Mouse (Mus musculus) heart, postnatal 36 days (tissue): Measurements from ENCODE around the gene Scrn3. TPM values are rescaled to one million over a fixed set of nuclear protein-coding genes. Genes with fewer than 3 reads are reported as not detected.

Experiments
- DNase-seq, 2 experiments: peaks; one replicate each; pipeline ENCODE4 v3.0.0; 2021 to 2022
- intact Hi-C: fragments of 180-260 bp; cut with DNase I; formaldehyde crosslinking; loops from one replicate; pipeline ENCODE4 v1.15.1; 2025
- total RNA-seq, 2 experiments: library from RNA; stranded (reverse); gene quantifications; 2 replicates each; pipeline ENCODE4 v1.2.3; 2021

Scrn3 gene
- total RNA-seq, 2 experiments from 2014 or later: 23.2 to 24.3 TPM

GRCm38 (mm10) chr2:73273249-73274118 is 38.9 kb upstream of the Scrn3 start:
- intact Hi-C loops: loop anchor here (2.0 to 10.0 kb wide), 4 partner anchors 59 to 1731 kb away; partner anchors contain the start of genes Hoxd10 and Hoxd9
- DNase-seq: peak in 1 of 2 experiments; percentile 57

- DNase-seq: peak; percentile 51 to 77
These were observed 38.1 kb upstream of the Scrn3 start for GRCm38 (mm10) chr2:73274119-73274920.

GRCm38 (mm10) chr2:73275261-73276040 is 37.0 kb upstream of the Scrn3 start:
- intact Hi-C loops: loop anchor here (2.0 to 10.0 kb wide), 4 partner anchors 61 to 1419 kb away; partner anchors contain the start of genes Hoxd10 and Hoxd9
- DNase-seq: no peak

More at GRCm38 (mm10) chr2:73274119-73274920, 38.1 kb upstream of the Scrn3 start:
- intact Hi-C loops: loop anchor here (2.0 to 10.0 kb wide), 4 partner anchors 60 to 1732 kb away; partner anchors contain the start of genes Hoxd10 and Hoxd9

GRCm38 (mm10) chr2:73276141-73276571 is 36.2 kb upstream of the Scrn3 start:
- intact Hi-C loops: loop anchor here (5.0 to 10.0 kb wide), 3 partner anchors 211 to 1419 kb away; partner anchors contain the start of genes Hoxd10 and Hoxd9
- DNase-seq: peak in 1 of 2 experiments; percentile 48

GRCm38 (mm10) chr2:73277021-73277708 is 35.2 kb upstream of the Scrn3 start:
- intact Hi-C loops: loop anchor here (5.0 to 10.0 kb wide), 3 partner anchors 212 to 1418 kb away; partner anchors contain the start of genes Hoxd10 and Hoxd9
- peak in 1 of 2 experiments; percentile 47 for DNase-seq

- intact Hi-C loops: loop anchor here (1.0 to 10.0 kb wide), 6 partner anchors 110 to 1417 kb away; partner anchors contain the start of genes Hoxd10 and Hoxd9
- DNase-seq: peak; percentile 26 to 44
These were observed 34.7 kb upstream of the Scrn3 start for GRCm38 (mm10) chr2:73277709-73278075.

- intact Hi-C loops: loop anchor here (1.0 to 10.0 kb wide), 6 partner anchors 111 to 1417 kb away; partner anchors contain the start of genes Hoxd10 and Hoxd9
- peak; percentile 87 to 93 for DNase-seq
These were observed 34.1 kb upstream of the Scrn3 start for GRCm38 (mm10) chr2:73278131-73278854.

- intact Hi-C loops: loop anchor here (1.0 to 10.0 kb wide), 6 partner anchors 112 to 1416 kb away; partner anchors contain the start of genes Hoxd10 and Hoxd9
- peak in 1 of 2 experiments; percentile 32 for DNase-seq
These were observed 33.5 kb upstream of the Scrn3 start for GRCm38 (mm10) chr2:73278869-73279268.

- no peak for DNase-seq
- intact Hi-C loops: loop anchor here (5.0 to 10.0 kb wide), 3 partner anchors 215 to 1415 kb away; partner anchors contain the start of genes Hoxd10 and Hoxd9
These were observed 32.9 kb upstream of the Scrn3 start for GRCm38 (mm10) chr2:73279271-73280038.

- DNase-seq: peak in 1 of 2 experiments; percentile 17
- intact Hi-C loops: no loop called here
These were observed 31.9 kb upstream of the Scrn3 start for GRCm38 (mm10) chr2:73280356-73281047.

GRCm38 (mm10) chr2:73281048-73281661 is 31.2 kb upstream of the Scrn3 start:
- intact Hi-C loops: no loop called here
- DNase-seq: no peak

GRCm38 (mm10) chr2:73281707-73282106 is 30.7 kb upstream of the Scrn3 start:
- intact Hi-C loops: no loop called here
- no peak for DNase-seq

GRCm38 (mm10) chr2:73285630-73286029 is 26.8 kb upstream of the Scrn3 start:
- intact Hi-C loops: no loop called here
- no peak for DNase-seq

GRCm38 (mm10) chr2:73291130-73291529 is 21.3 kb upstream of the Scrn3 start:
- intact Hi-C loops: no loop called here
- DNase-seq: no peak

- intact Hi-C loops: no loop called here
- no peak for DNase-seq
These were observed 17.4 kb upstream of the Scrn3 start for GRCm38 (mm10) chr2:73295023-73295422.

- intact Hi-C loops: no loop called here
- no peak for DNase-seq
These were observed 14.2 kb upstream of the Scrn3 start for GRCm38 (mm10) chr2:73298154-73298553.
